Mouse (Mus musculus): Measurements from ENCODE around the gene Mink1.

Mink1 gene

GRCm38 (mm10) chr11:70649185-70649734 is 86.6 kb downstream of the Mink1 start:
- no peak for TF ChIP-seq GATA4 (IDR thresholded peaks at IDR 0.05; ENCODE audit: insufficient replicate concordance, low read length)

DNA sequence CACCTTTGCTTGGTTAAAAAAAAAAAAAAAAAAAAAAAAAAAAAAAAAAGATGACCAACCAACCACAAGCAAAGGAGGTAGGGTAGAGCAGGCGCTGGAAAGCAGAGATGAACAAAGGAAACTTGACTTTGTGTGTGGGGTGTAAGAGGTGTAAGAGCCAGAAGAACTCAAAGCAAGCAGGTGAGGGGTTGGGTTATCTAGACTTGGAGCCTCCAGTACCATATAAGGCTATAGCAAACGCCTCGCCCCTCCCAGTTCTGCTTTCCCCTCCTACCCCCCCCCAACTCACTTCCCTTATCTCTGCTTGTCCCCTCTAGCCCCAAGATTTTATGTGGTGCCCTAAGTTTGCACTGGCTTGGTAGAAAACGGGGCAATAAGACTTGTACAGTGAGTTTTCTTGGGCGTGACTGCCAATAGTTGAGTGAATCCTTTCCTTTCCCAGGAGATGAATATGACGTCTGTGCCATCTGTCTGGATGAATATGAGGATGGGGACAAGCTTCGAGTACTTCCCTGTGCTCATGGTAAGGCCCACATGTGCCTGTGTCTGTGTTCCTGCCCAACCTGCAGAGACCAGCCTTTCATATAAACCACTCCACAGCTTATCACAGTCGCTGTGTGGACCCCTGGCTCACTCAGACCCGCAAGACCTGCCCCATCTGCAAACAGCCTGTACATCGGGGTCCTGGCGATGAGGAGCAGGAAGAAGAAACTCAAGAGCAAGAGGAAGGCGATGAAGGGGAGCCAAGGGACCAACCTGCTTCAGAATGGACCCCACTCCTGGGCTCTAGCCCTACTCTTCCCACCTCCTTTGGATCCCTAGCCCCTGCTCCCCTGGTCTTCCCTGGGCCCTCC is 87.9 kb downstream of the Mink1 start:
- TF ChIP-seq GATA4 (IDR thresholded peaks at IDR 0.05; ENCODE audit: insufficient replicate concordance, low read length) = no peak

- TF ChIP-seq GATA4 (IDR thresholded peaks at IDR 0.05; ENCODE audit: insufficient replicate concordance, low read length) = no peak
These were observed 88.7 kb downstream of the Mink1 start for GRCm38 (mm10) chr11:70651391-70651790.

- no peak for TF ChIP-seq GATA4 (IDR thresholded peaks at IDR 0.05; ENCODE audit: insufficient replicate concordance, low read length)
These were observed 89.6 kb downstream of the Mink1 start for GRCm38 (mm10) chr11:70652029-70652883.

GRCm38 (mm10) chr11:70652884-70653344 is 90.2 kb downstream of the Mink1 start:
- TF ChIP-seq GATA4 (IDR thresholded peaks at IDR 0.05; ENCODE audit: insufficient replicate concordance, low read length) = no peak

DNA sequence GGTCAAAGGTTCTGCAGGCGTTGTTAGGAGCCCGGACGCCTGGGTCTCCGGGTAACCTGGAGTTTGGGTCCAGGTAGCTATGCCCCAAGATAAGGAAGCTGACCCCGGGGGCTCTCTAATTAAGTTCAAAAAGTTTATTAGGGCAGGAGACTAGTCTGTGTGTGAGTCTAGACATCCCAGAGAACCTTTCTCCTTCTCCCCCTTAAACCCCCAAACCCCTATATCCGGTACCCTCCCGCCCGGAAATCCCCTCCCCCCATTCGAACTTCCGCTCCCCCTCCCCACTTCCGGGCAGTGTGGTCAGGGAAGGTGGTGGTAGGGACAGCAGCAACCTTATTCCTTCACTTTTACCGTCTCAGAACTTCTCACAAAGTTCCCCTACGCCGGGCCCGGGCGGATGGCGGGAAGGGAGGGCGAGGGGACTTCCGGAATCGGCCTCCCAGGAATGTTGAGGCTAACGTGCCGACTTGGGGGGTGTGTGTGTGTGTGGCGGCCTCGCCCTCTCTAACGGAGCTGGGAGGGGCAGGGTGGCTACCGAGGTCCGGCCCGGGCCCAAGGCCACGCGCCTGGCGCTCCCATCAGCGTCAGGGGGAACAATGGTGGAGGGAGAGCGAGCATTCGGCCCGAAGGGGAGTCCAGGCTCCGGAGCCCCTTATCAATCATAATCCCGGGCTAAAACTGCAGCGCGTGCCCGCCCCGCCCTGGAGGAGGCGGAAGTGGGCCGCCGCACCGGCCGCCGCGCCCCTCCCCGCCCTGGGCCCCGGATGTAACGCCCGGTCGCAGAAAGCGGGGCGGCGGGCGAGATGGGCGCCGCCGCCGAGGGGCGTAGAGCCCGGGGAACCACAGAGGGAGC is 90.9 kb downstream of the Mink1 start:
- TF ChIP-seq GATA4 (IDR thresholded peaks at IDR 0.05; ENCODE audit: insufficient replicate concordance, low read length) = peak; percentile 8; the same call in 1 of the 2 replicates

DNA sequence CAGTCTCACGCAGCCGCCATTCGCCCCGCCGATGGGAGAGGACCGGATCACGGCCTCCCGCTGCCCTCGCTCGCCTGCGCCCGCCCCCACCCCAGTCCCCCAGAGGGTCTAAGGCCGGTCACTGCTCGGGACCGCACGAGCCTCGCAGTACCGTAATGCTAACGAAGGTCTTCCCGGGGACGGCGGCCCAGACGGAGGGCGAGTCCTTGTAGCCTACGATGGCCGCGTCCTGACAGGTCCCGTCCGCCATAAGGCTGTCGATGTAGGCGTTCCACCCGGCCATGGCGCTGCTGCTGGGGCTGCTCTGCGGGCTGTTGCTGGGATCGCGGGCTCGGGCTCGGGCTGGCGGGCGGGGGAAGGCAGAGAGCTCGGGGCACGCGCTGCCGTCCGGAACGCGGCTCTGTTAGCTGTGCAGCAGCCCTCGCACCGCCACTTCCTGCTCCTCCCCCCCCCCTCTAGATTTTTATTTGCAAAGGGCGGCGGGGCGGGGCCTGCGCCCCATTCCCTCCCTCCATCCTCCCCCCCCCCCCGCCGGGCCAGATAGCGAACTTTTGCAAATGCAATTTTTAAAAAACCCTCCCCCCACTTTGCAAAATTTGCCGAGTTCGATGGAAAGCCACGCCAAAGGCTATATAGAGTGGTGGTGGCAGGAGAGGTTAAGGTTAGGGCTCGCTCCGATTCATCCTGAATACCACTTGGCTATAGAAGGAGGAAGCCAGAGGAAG is 91.7 kb downstream of the Mink1 start, which contains the start of gene Pfn1:
Gene Pfn1 (minus strand): TSS at position 447 of the 725 bp plus-strand sequence.
- TF ChIP-seq GATA4 (IDR thresholded peaks at IDR 0.05; ENCODE audit: insufficient replicate concordance, low read length) = no peak

DNA sequence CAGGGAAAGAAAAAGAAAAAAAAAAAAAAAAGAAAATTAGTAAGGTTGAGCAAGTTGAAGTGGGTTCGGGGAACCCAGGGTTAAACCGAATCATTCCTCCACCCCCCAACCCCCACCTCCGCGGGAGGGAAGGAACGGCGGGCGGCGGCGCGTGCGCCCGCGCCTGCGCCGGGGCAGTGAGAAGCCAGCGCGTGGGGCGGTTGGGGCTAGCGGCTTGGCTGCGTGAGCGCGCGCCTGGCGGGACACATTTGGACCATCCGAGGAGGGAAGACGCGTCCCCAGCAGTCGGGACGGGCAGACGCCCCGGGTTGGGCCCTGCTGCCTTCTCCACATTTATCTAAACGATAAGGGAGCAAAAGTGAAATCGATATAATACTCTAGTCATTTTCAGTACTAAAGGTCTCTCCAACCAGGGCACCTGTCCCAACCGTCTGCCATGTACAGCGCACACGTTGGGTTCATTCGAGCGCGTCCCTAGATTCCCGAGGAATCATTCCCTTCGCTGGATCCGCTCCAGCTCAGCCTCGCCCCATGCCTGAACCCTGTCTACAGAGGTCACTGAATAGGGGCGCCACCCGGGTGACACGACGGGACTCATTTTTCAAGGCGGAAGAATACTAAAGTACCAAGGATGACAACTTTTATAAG is 92.4 kb downstream of the Mink1 start:
- TF ChIP-seq GATA4 (IDR thresholded peaks at IDR 0.05; ENCODE audit: insufficient replicate concordance, low read length) = peak; percentile 38; the same call in 1 of the 2 replicates

GRCm38 (mm10) chr11:70655571-70656455 is 93.1 kb downstream of the Mink1 start:
- TF ChIP-seq GATA4 (IDR thresholded peaks at IDR 0.05; ENCODE audit: insufficient replicate concordance, low read length) = peak; percentile 55; the same call in 1 of the 2 replicates

GRCm38 (mm10) chr11:70656456-70656927 is 93.8 kb downstream of the Mink1 start:
- no peak for TF ChIP-seq GATA4 (IDR thresholded peaks at IDR 0.05; ENCODE audit: insufficient replicate concordance, low read length)

DNA sequence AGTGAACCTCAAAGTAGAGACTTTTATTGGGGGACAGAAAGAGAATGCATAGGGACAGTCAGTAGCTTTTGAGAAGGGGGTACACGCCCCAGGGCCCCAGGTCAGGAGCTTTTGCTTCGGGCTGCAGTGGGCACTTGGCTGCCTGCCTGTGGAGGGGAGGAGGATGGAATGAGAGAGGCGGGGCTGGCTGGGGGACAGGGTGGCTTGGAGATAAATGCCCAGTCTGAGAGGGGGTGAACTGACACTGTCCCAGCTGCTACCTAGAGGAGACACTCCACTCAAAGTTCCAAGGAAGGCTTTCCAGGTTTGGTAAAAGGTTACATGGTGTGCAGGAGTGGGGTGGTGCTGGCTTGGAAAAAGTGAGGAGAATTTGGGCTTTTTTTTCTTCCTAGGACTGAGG is 94.3 kb downstream of the Mink1 start, which contains the start of gene Eno3:
Gene Eno3 (plus strand): TSS at position 239 of the 400 bp plus-strand sequence.
- no peak for TF ChIP-seq GATA4 (IDR thresholded peaks at IDR 0.05; ENCODE audit: insufficient replicate concordance, low read length)

- TF ChIP-seq GATA4 (IDR thresholded peaks at IDR 0.05; ENCODE audit: insufficient replicate concordance, low read length) = no peak
These were observed 94.9 kb downstream of the Mink1 start for GRCm38 (mm10) chr11:70657573-70657972.

All from liver, adult (tissue).